Mouse (Mus musculus): Measurements from ENCODE around the gene Fmnl1. TPM values are rescaled to one million over a fixed set of nuclear protein-coding genes. Genes with fewer than 3 reads are reported as not detected.

The Fmnl1 gene
- polyA plus RNA-seq, 1 experiment from 2014 or later = 4.4 TPM

DNA sequence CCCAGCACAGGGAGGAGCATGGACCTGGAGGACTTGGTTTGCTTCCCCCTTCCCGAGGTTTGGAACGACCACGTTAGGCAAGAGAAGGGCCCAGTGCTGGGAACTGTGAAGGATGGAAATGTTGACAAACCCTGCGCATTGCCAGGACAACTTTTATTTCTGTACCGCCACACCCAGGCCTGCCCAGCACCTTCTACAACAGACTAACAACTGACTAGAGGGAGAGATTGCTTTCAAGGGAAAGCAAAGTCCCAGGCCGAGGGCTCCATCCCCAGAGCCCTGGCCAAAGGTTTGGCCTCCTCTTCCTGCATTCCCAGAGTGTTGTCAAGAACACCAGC, 30.2 kb upstream of the Fmnl1 start:
- no peaks in the 10 kb centered on the region for H3K36me3 ChIP-seq (ENCODE audit: control insufficient read depth, insufficient read depth, low read length)
- 0 out of 2 replicates have a peak overlapping the region, but pooled peaks have one; percentile 0 for H3K4me3 ChIP-seq (replicated peaks; ENCODE audit: low read length)
- H3K9ac ChIP-seq (ENCODE audit: low read length) = peak overlapping the region; percentile 53
- H3K27ac ChIP-seq (ENCODE audit: low read length) = peak overlapping the region; percentile 98
- WGBS = 27% methylated on average over 6 of the region's 6 CpGs
- H3K9me3 ChIP-seq (replicated peaks; ENCODE audit: control insufficient read depth, low read length) = no peaks in the 10 kb centered on the region
- peak overlapping the region; percentile 21; the same call in 1 of the 2 replicates for H3K4me2 ChIP-seq (ENCODE audit: low read depth, low read length)
- ATAC-seq (ENCODE audit: insufficient read depth, low FRiP score) = peak; percentile 4; the same call in 1 of the 2 replicates
- H3K27me3 ChIP-seq (ENCODE audit: control insufficient read depth, insufficient read depth, low read length) = no peaks in the 10 kb centered on the region
- H3K4me1 ChIP-seq (ENCODE audit: control insufficient read depth, insufficient read depth, low read length) = peaks cover 35% of the 10 kb centered on the region

DNA sequence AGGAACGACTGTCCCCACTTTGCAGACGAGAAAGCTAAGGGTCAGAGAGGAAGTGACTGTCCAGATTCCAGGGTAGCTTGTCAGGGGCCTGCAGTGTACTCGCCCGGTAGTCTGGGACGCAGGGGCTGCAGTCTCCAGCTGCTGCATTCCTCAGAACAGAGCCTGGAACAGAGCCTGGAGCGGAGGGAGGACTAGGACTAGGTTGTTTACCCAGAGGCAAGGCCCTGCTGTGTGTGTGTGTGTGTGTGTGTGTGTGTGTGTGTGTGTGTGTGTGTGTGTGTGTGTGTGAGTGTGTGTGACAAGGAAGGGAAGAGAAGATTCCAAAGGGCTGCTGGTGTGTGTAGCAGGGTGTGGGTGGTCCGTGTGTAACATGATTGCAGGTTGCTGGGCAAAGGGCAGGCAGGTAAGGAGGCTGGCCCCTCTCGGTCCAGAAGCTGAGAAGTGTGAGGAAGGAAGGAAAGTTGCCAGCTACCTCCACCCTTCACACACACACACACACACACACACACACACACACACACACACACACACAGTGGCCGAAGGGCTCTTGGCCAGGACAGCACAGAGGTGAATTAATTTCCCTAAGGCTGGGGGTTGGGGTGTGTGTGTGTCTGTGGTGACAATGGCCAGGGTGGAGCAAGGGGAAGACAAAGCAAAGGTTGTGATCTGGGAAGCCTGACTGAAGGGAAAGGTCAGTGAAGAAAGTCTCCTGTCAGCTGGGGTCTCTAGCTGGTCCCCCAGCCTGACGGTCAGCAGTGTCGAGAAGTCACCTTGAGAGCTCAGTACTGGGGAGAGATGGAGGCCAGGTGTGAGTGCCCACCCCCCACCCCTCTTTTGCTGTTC, 29.6 kb upstream of the Fmnl1 start:
- Histone ChIP-seq H3K27me3 (ENCODE audit: control insufficient read depth, insufficient read depth, low read length) (no peaks in the 10 kb centered on the region), H3K4me2 (ENCODE audit: low read depth, low read length) (peak overlapping the region; percentile 34), H3K36me3 (ENCODE audit: control insufficient read depth, insufficient read depth, low read length) (no peaks in the 10 kb centered on the region), H3K9ac (ENCODE audit: low read length) (peak overlapping the region; percentile 53), H3K4me1 (ENCODE audit: control insufficient read depth, insufficient read depth, low read length) (peaks cover 35% of the 10 kb centered on the region), H3K9me3 (replicated peaks; ENCODE audit: control insufficient read depth, low read length) (no peaks in the 10 kb centered on the region), H3K27ac (ENCODE audit: low read length) (peak overlapping the region; percentile 98), H3K4me3 (replicated peaks; ENCODE audit: low read length) (0 out of 2 replicates have a peak overlapping the region, but pooled peaks have one; percentile 0)
- peak; percentile 84 for ATAC-seq (ENCODE audit: insufficient read depth, low FRiP score)
- WGBS = 17% methylated on average over 11 of the region's 11 CpGs

DNA sequence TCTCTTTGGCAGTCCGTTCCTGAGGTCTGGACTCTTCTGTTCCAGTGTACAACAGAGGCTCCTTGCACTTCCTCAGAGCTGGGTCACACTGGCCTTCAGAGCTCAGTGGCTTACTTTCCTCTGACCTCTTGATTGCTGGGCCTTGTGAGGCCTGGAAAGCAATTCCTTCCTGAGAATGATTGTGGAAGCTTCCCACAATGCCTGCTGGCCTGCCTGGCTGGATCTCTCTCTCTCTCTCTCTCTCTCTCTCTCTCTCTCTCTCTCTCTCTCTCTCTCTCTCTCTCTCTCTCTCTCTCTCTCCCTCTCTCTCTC, 29.0 kb upstream of the Fmnl1 start:
- no peak for ATAC-seq (ENCODE audit: insufficient read depth, low FRiP score)
- Histone ChIP-seq H3K4me2 (ENCODE audit: low read depth, low read length) (peak overlapping the region; percentile 34), H3K4me3 (replicated peaks; ENCODE audit: low read length) (no peak overlapping the region), H3K9ac (ENCODE audit: low read length) (peak overlapping the region; percentile 40), H3K27me3 (ENCODE audit: control insufficient read depth, insufficient read depth, low read length) (no peaks in the 10 kb centered on the region), H3K9me3 (replicated peaks; ENCODE audit: control insufficient read depth, low read length) (no peaks in the 10 kb centered on the region), H3K27ac (ENCODE audit: low read length) (peak overlapping the region; percentile 98), H3K36me3 (ENCODE audit: control insufficient read depth, insufficient read depth, low read length) (no peaks in the 10 kb centered on the region), H3K4me1 (ENCODE audit: control insufficient read depth, insufficient read depth, low read length) (peaks cover 35% of the 10 kb centered on the region)
- WGBS = 22% methylated on average over 1 of the region's 1 CpGs

DNA sequence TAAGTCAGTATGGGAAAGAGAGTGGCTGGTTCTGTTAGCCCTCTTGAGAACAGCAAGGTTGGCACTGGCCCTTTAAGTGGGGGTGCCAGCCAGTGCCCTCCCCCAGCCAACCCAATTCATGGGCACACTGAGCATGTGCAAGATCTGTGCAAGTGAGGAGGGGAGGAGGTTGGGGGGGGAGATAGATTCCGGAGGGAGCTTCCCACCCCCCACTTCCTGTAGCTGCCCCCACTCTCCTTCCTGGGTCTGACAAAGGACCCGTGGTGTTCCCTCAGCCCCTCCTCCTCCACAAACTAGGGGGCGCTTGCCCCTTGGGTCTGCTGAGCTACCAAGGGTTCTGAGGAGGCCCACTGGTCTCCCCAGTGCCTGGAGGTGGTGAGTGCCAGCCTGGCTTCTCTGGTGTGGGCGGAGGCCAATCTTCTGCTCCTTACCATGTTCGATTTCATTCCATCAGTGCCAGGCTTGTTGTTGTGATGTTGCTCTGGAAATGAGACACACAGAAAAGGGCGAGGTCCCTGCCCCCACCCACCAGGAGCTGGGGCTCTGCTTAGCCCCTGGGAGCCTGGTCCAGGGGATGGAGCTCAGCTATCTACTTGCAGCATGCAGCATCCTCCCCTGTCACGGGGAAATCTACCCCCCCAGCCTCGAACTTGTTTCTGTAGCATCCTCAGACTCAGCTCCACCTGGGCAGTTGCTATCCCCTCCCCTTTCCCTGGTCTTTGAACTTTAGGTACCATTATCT, 28.3 kb upstream of the Fmnl1 start:
- Histone ChIP-seq H3K4me2 (ENCODE audit: low read depth, low read length) (peak overlapping the region; percentile 34; the same call in 1 of the 2 replicates), H3K27ac (ENCODE audit: low read length) (peak overlapping the region; percentile 98), H3K27me3 (ENCODE audit: control insufficient read depth, insufficient read depth, low read length) (no peaks in the 10 kb centered on the region), H3K9ac (ENCODE audit: low read length) (peak overlapping the region; percentile 40), H3K36me3 (ENCODE audit: control insufficient read depth, insufficient read depth, low read length) (no peaks in the 10 kb centered on the region), H3K4me3 (replicated peaks; ENCODE audit: low read length) (peak overlapping the region; percentile 10; the same call in 1 of the 2 replicates), H3K4me1 (ENCODE audit: control insufficient read depth, insufficient read depth, low read length) (peaks cover 35% of the 10 kb centered on the region), H3K9me3 (replicated peaks; ENCODE audit: control insufficient read depth, low read length) (no peaks in the 10 kb centered on the region)
- 31% methylated on average over 8 of the region's 8 CpGs for WGBS
- ATAC-seq (ENCODE audit: insufficient read depth, low FRiP score) = peak; percentile 35; the same call in 1 of the 2 replicates

DNA sequence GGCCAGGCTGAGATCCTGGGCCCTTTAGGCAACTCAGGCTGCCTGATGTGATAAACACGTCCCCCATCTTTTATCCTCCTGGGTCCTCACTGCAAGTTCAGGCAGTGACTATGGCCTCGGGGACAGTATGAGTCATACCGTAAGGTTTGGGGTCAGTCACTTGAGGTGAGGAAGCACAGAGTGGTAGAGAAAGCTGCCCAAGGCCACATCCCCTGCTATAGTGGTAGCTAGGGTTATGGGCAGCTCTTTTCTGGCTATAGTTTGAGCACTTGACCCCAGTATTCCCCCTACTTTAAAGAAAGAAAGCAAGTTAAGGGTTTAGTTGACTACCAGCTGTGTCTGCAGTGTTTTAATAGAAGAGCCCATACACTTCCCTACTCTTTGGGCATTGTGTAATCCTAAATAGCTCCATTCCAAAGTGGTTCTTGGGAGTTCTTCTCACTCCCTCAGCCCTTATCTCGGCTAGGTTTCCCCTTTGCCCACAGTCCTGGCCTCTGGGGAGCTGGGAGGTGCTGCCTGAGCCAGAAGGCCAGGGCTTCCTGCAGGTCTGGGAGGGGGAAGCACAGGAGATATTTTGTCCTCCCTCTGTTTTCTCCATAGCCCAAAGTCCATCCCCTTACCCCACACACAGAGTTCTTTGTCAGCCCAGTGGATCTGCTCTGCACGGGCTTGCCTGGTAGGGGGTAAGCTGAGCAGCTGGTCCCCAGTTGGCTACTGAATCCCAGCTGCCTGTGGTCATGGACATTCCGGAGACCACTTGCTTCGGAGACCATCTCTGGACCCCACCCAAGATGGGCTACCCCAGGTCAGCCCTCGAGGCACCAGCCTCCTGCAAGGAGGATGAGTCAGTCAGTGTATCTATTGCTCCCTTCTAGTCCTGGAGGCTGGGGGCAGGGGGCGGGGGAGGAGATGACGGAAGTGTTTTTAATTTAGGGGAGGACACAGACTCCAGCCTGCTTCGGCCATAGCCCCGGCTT, 26.3 kb upstream of the Fmnl1 start:
- Histone ChIP-seq H3K9ac (ENCODE audit: low read length) (no peak overlapping the region), H3K27ac (ENCODE audit: low read length) (peak overlapping the region; percentile 9; the same call in 1 of the 2 replicates), H3K4me2 (ENCODE audit: low read depth, low read length) (no peak overlapping the region), H3K36me3 (ENCODE audit: control insufficient read depth, insufficient read depth, low read length) (no peaks in the 10 kb centered on the region), H3K27me3 (ENCODE audit: control insufficient read depth, insufficient read depth, low read length) (no peaks in the 10 kb centered on the region), H3K4me1 (ENCODE audit: control insufficient read depth, insufficient read depth, low read length) (peaks cover 35% of the 10 kb centered on the region), H3K4me3 (replicated peaks; ENCODE audit: low read length) (no peak overlapping the region), H3K9me3 (replicated peaks; ENCODE audit: control insufficient read depth, low read length) (no peaks in the 10 kb centered on the region)
- 41% methylated on average over 12 of the region's 12 CpGs for WGBS
- no peak for ATAC-seq (ENCODE audit: insufficient read depth, low FRiP score)

DNA sequence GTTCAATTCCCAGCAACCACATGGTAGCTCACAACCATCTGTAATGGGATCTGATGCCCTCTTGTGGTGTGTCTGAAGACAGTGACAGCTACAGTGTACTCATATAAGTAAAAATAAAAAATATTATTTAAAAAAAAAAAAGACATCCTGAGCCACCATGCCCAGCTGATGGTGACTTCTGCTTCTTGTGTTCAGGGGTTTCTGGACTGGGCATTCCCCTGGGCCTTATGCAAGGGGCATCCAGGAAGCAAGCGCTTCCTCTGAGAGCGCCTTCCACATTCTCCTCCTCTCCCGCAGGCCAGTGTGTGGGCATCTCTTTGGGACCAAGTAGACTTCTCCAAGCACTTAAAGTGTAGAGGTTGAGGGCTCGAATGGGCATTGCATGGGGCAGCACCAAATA, 24.5 kb upstream of the Fmnl1 start:
- no peaks in the 10 kb centered on the region for H3K9me3 ChIP-seq (replicated peaks; ENCODE audit: control insufficient read depth, low read length)
- no peaks in the 10 kb centered on the region for H3K27me3 ChIP-seq (ENCODE audit: control insufficient read depth, insufficient read depth, low read length)
- no peak for ATAC-seq (ENCODE audit: insufficient read depth, low FRiP score)
- peaks cover 24% of the 10 kb centered on the region for H3K4me1 ChIP-seq (ENCODE audit: control insufficient read depth, insufficient read depth, low read length)
- no peak overlapping the region for H3K4me2 ChIP-seq (ENCODE audit: low read depth, low read length)
- H3K4me3 ChIP-seq (replicated peaks; ENCODE audit: low read length) = no peak overlapping the region
- 85% methylated on average over 4 of the region's 4 CpGs for WGBS
- H3K27ac ChIP-seq (ENCODE audit: low read length) = no peak overlapping the region
- H3K36me3 ChIP-seq (ENCODE audit: control insufficient read depth, insufficient read depth, low read length) = no peaks in the 10 kb centered on the region
- H3K9ac ChIP-seq (ENCODE audit: low read length) = no peak overlapping the region

DNA sequence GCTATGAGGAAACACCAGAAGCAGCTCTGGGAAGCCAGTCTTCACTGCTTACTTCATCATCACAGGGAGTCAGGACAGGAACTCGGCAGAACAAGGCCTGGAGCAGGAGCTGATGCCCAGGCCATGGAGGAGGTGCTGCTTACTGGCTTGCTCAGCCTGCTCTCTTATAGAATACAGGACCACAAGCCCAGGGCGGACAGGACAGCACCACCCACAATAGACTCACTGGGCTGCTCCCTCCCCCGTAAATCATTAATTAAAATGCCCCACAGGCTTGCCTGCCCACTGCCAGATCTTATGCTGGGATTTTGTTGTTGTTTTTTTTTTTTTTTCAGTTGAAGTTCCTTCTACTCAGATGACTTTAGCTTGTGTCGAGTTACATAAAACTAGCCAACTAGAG, 23.1 kb upstream of the Fmnl1 start:
- Histone ChIP-seq H3K36me3 (ENCODE audit: control insufficient read depth, insufficient read depth, low read length) (no peaks in the 10 kb centered on the region), H3K4me1 (ENCODE audit: control insufficient read depth, insufficient read depth, low read length) (peaks cover 10% of the 10 kb centered on the region), H3K27ac (ENCODE audit: low read length) (no peak overlapping the region), H3K4me3 (replicated peaks; ENCODE audit: low read length) (no peak overlapping the region), H3K9me3 (replicated peaks; ENCODE audit: control insufficient read depth, low read length) (no peaks in the 10 kb centered on the region), H3K4me2 (ENCODE audit: low read depth, low read length) (no peak overlapping the region), H3K9ac (ENCODE audit: low read length) (no peak overlapping the region), H3K27me3 (ENCODE audit: control insufficient read depth, insufficient read depth, low read length) (no peaks in the 10 kb centered on the region)
- ATAC-seq (ENCODE audit: insufficient read depth, low FRiP score) = no peak
- WGBS = 59% methylated on average over 4 of the region's 4 CpGs

DNA sequence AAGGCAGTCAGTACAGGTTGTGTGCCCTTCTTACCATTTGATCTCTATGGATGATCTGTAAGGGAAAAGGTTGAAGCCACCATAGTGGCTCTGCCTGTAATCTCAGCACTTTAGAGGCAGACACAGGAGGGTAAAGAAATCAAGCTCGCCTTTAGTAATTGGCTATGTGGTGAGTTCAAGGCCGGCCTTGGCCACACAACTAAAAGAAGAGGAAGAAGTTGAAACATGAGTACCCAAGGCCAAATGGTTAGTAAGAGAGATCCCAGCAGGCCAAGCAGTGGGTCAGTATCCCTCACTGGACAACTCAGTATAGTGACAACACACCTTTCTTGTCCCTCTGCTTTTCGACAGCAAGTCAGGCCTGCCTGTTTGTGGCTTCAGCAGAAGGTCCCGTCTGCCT, 21.1 kb upstream of the Fmnl1 start:
- ATAC-seq (ENCODE audit: insufficient read depth, low FRiP score) = no peak
- Histone ChIP-seq H3K9ac (ENCODE audit: low read length) (no peak overlapping the region), H3K27me3 (ENCODE audit: control insufficient read depth, insufficient read depth, low read length) (no peaks in the 10 kb centered on the region), H3K9me3 (replicated peaks; ENCODE audit: control insufficient read depth, low read length) (no peaks in the 10 kb centered on the region), H3K4me3 (replicated peaks; ENCODE audit: low read length) (no peak overlapping the region), H3K4me1 (ENCODE audit: control insufficient read depth, insufficient read depth, low read length) (peaks cover 4% of the 10 kb centered on the region; the same call in 1 of the 2 replicates), H3K36me3 (ENCODE audit: control insufficient read depth, insufficient read depth, low read length) (no peaks in the 10 kb centered on the region), H3K27ac (ENCODE audit: low read length) (no peak overlapping the region), H3K4me2 (ENCODE audit: low read depth, low read length) (no peak overlapping the region)
- WGBS = 87% methylated on average over 4 of the region's 4 CpGs

All from stomach, embryonic 16.5 days (tissue).